Mouse (Mus musculus): ENCODE measurements around the gene 0610037L13Rik.

0610037L13Rik gene

DNA sequence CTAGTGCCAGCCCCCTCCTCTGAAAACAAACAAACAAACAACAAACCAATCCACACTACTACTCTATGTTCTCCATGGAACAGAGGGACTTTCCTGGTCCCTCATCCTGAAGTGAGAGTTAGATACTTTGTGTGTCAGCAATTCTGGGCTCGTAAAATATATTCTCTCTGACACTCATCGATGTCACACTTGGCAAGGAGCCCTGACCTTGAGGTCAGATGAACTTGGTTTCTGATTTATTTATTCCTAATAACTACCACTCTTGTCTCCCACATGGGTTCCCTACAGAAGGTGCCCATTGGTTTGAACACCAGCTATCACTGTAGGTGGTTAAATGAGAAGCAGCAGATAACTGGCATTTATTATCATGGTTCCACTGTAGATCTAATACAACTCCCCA lies 30.7 kb downstream of the 0610037L13Rik start:
- no peak for DNase-seq (ENCODE audit: low spot score in 2 of 2)

GRCm38 (mm10) chr4:107921152-107921695 lies 31.6 kb downstream of the 0610037L13Rik start:
- DNase-seq (ENCODE audit: low spot score in 2 of 2), result peak in 1 of 2 experiments; percentile 41

DNA sequence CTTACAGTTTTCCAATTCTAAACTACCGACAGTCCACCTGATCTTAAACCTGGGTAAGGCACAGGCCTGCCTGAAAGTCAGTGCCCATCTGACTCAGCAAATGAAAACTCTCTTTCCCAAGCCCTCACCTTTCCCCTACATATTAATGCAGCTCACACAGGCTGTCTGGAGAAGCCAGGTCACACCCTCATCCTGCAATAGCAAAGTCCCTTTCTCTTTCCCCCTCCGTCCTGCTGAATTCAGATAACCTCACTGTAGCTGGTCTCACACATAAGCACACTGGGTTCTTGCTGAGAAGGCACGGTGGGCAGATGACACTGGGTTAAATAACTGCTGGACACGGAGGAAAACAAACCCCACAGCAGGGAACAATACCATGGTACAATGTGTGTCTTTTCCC lies 32.3 kb downstream of the 0610037L13Rik start:
- peak; percentile 64 to 68 for DNase-seq (ENCODE audit: low spot score in 2 of 2)

GRCm38 (mm10) chr4:107923145-107923802 lies 33.7 kb downstream of the 0610037L13Rik start, which contains the start of gene Cpt2:
Gene Cpt2, minus strand, starts transcription at chr4:107923610.
- DNase-seq (ENCODE audit: low spot score in 2 of 2), result peak; percentile 94 to 97

- no peak for DNase-seq (ENCODE audit: low spot score in 2 of 2)
Observed at GRCm38 (mm10) chr4:107923803-107924194, 34.2 kb downstream of the 0610037L13Rik start.

DNA sequence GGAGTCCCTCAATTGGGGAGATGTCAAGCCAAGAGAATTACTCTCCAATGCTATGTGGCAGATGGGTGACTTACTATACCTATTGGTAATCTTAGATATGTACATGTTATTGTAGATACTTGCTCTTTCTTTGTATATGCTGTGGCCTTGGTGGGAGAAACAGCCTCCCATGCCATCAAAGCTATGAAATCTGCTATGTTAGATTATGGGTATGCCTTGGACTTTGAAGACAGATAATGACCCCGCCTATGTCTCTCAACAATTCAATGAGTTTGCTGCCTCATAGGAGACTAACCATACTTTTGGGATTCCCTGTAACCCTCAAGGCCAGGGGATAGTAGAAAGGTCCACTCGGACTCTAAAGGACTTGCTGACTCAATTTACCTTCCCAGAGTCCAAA lies 38.7 kb downstream of the 0610037L13Rik start:
- DNase-seq (ENCODE audit: low spot score in 2 of 2), result no peak

GRCm38 (mm10) chr4:107928726-107929125 lies 39.1 kb downstream of the 0610037L13Rik start:
- DNase-seq (ENCODE audit: low spot score in 2 of 2), result no peak

DNA sequence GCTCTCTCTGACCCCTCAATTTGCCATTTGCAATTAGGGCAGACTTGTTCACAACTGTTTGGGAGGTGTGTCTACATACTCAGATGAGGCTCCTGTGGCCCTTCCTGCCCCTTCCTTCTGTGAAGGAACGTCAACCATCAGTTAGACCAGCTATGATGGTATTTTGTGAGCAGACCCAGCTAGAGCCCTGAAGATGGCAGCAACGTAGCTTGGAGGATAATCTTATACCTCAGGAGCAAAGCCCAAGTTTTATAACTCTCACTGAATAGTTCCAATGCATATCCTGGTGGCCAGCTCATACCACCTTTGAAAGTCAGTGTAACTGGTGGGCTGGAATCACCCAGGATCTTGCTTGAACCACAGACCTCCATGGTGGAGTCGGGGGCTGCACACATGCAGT lies 41.8 kb downstream of the 0610037L13Rik start:
- DNase-seq (ENCODE audit: low spot score in 2 of 2), result no peak

DNA sequence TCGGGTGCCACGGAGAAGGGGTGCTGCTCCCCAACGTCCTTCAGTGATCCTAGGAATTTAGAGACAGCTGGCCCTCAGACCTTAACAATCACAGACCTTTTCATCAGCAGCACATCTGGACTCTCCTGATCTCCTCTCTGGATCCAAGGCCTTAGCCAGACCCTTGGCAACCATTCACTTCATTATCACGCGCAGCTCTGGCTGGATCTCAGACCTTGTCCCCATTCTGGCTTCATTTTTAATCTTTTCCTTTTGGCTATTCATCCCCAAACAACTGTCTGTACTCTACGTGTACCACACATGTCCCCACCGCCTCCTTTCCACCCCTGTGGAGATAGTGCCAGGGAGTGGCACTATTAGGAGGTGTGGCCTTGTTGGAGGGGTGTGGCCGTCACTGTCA lies 43.6 kb downstream of the 0610037L13Rik start:
- DNase-seq (ENCODE audit: low spot score in 2 of 2), result peak in 1 of 2 experiments; percentile 45

DNA sequence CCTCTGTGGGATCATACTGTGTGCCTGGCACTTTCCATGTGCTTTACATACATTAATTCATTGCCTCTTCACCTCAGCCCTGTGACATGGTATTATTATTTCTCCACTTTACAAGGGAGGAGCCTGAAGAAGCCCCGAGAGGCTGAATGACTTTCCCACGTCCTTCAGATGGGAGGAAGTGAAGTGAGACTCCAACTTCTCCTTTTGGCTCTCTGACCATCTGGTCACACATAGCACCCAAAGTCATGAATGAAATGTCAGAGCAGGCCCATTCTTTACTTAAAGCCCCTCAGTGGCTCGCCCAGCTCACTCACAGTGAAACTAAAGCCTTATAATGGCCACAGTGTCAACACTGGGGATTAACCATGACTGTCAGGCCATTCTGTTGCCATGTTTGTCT lies 45.6 kb downstream of the 0610037L13Rik start:
- DNase-seq (ENCODE audit: low spot score in 2 of 2), result no peak

DNA sequence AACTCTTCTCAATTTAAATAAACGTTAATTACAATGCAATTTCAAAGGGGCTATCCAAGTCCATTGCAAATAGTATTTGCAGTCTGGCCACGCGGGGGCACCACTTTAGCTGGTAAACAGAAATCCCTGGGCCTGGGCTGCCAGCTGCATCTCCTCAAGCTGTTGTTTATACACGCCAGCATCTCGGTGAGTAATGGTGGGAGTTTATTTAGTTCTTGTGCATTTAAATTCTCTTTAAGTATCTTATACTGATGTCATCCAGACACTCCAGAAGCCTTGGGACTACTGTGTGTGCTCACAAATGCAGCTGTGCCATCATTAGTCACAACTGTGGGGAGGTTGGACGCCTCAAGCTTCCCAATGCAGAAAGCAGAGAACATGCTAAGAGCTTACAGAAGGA lies 47.7 kb downstream of the 0610037L13Rik start:
- DNase-seq (ENCODE audit: low spot score in 2 of 2), result peak in 1 of 2 experiments; percentile 76

- no peak for DNase-seq (ENCODE audit: low spot score in 2 of 2)
Observed at GRCm38 (mm10) chr4:107938124-107938523, 48.5 kb downstream of the 0610037L13Rik start.

DNA sequence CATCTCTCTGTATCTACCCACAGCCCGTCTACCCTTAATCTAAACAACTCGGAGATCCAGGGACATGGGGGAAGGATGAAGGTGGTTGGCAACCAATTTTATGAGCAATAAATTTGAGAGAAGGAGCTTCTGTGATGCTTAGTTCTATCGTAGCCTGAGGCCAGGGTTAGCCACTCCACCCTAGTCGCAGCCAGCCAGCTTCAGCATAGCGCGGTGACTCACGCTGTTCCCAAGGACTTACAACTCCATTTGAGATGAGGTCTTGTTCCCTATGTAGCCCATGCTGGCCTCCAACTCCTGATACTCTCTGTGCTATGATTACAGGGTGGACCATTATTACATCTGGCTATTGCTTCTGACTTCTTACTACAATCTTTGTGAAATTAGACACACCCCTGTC lies 53.1 kb downstream of the 0610037L13Rik start:
- no peak for DNase-seq (ENCODE audit: low spot score in 2 of 2)

DNA sequence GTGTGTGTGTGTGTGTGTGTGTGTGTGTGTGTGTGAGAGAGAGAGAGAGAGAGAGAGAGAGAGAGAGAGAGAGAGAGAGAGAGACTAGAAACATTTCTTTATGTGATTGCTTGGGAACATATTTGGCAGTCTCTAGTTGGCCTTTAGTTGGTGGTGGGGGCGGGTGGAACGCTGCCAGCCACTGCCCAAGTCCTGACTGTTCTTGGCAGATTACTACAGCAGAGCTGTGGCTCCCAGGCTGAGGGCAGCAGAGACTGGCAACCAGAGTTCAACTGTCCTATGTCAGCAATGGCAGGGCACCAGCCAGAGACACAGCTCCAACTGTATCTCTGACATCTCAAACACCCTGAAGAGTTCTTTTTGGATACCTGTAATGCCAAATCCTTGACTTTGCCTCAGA lies 54.5 kb downstream of the 0610037L13Rik start:
- no peak for DNase-seq (ENCODE audit: low spot score in 2 of 2)
